46 mouse cellular contexts compared by ENCODE assay signal in genomic region chr6:40421099-40421498, GRCm38 (mm10). TPM values are rescaled to one million over a fixed set of nuclear protein-coding genes. Genes with fewer than 3 reads are reported as not detected.
"Had no signal": no experiment of that assay in that cellular context is flagged by ENCODE, and none has a peak within 500 bp of the region (broad histone marks: within the 10 kb centered on the region; RNA-seq: fewer than 3 reads in every experiment).

No protein-coding gene starts in this region.

- H3K36me3 ChIP-seq: heart, embryonic 13.5 days; heart, embryonic 15.5 days; intestine, embryonic 15.5 days had no signal

- H3K4me2 ChIP-seq: heart, embryonic 12.5 days; heart, embryonic 13.5 days; heart, embryonic 15.5 days; hindbrain, embryonic 12.5 days; hindbrain, embryonic 13.5 days; hindbrain, embryonic 14.5 days; hindbrain, embryonic 15.5 days; intestine, embryonic 15.5 days; kidney, embryonic 15.5 days had no signal

- DNase-seq: heart, postnatal 10 days; heart, postnatal 14 days; heart, postnatal 36 days; heart, postnatal 4 days; kidney, adult 11 months; kidney, adult 18-20 months; kidney, adult 2 months; kidney, adult 8-10 months; kidney, adult 9 months; kidney, postnatal 10 days; kidney, postnatal 14 days; kidney, postnatal 25 days; kidney, postnatal 36 days; kidney, postnatal 4 days; layer of hippocampus, adult 9-11 months; layer of hippocampus, postnatal 36 days had no signal

- H3K9ac ChIP-seq: heart, embryonic 12.5 days; heart, embryonic 13.5 days; heart, embryonic 15.5 days; hindbrain, embryonic 12.5 days; hindbrain, embryonic 14.5 days; hindbrain, embryonic 15.5 days; intestine, embryonic 15.5 days; kidney, embryonic 15.5 days had no signal

- H3K9me3 ChIP-seq: heart, embryonic 12.5 days; heart, embryonic 13.5 days; heart, embryonic 15.5 days; hindbrain, embryonic 10.5 days; hindbrain, embryonic 12.5 days; hindbrain, embryonic 13.5 days; hindbrain, embryonic 15.5 days; intestine, embryonic 15.5 days; kidney, embryonic 15.5 days had no signal

- H3K27ac ChIP-seq: heart, embryonic 13.5 days; heart, embryonic 15.5 days; hindbrain, embryonic 10.5 days; hindbrain, embryonic 12.5 days; hindbrain, embryonic 13.5 days; hindbrain, embryonic 14.5 days; hindbrain, embryonic 15.5 days; hindbrain, postnatal 0 days; intestine, embryonic 15.5 days; kidney, embryonic 15.5 days; kidney, postnatal 0 days; layer of hippocampus, adult 2 months; left cerebral cortex, adult 2 months had no signal

- ATAC-seq: hindbrain, embryonic 16.5 days; hindbrain, postnatal 0 days; inflammation-experienced regulatory T-cells, adult 6 months; intestine, embryonic 15.5 days; intestine, embryonic 16.5 days; intestine, postnatal 0 days had no signal

- H3K4me3 ChIP-seq: heart, embryonic 12.5 days; heart, embryonic 13.5 days; heart, embryonic 15.5 days; hindbrain, embryonic 10.5 days; hindbrain, embryonic 12.5 days; hindbrain, embryonic 13.5 days; hindbrain, embryonic 15.5 days; intestine, embryonic 15.5 days; kidney, embryonic 15.5 days; layer of hippocampus, adult 2 months; left cerebral cortex, adult 2 months had no signal

- H3K27me3 ChIP-seq: heart, embryonic 12.5 days; heart, embryonic 13.5 days; heart, embryonic 15.5 days; hindbrain, embryonic 12.5 days; hindbrain, embryonic 13.5 days; hindbrain, embryonic 15.5 days; intestine, embryonic 15.5 days; kidney, embryonic 15.5 days had no signal

- H3K4me1 ChIP-seq: heart, embryonic 12.5 days; heart, embryonic 13.5 days; heart, embryonic 15.5 days; hindbrain, embryonic 10.5 days; hindbrain, embryonic 12.5 days; hindbrain, embryonic 13.5 days; hindbrain, embryonic 15.5 days; intestine, embryonic 15.5 days; kidney, embryonic 15.5 days had no signal

RNA-seq across cellular contexts. Expression of gene Wee2, which starts 17.8 kb away (rescaled TPM):
- total RNA-seq: heart, postnatal 10 days; heart, postnatal 14 days; heart, postnatal 25 days; heart, postnatal 36 days; heart, postnatal 4 days; hematopoietic stem cell, adult 5-6 weeks; layer of hippocampus, adult 18-20 months; layer of hippocampus, adult 2 months; layer of hippocampus, postnatal 10 days; layer of hippocampus, postnatal 14 days; layer of hippocampus, postnatal 25 days had no signal
- polyA plus RNA-seq: heart, embryonic 12.5 days; heart, embryonic 13.5 days; heart, embryonic 14.5 days; heart, embryonic 15.5 days; heart, embryonic 16.5 days; heart, postnatal 0 days; hindbrain, embryonic 10.5 days; hindbrain, embryonic 12.5 days; inflammation-experienced regulatory T-cells, adult 6 months; intestine, embryonic 14.5 days; intestine, postnatal 0 days; kidney, adult 2 months; kidney, embryonic 16.5 days; large intestine, adult 2 months had no signal
